8 mouse cellular contexts compared by ENCODE assay signal in genomic region chr7:34230116-34230515, GRCm38 (mm10). TPM values are rescaled to one million over a fixed set of nuclear protein-coding genes. Genes with fewer than 3 reads are reported as not detected.
DNase-seq lines count a peak whose midpoint lies in the region; TF ChIP-seq lines count a peak whose summit lies in the region.

Gene Gpi1, minus strand, starts transcription at chr7:34230336.

- TF ChIP-seq CTCF in embryonic fibroblast, embryonic 13.5 days (IDR thresholded peaks at IDR 0.05; ENCODE audit: borderline replicate concordance, insufficient read depth, low read length), result 0 out of 2 replicates have a peak, but pooled peaks have one; percentile 3

- peak within 1 kb of the TSS; percentile 79 for H3K27ac ChIP-seq in embryonic fibroblast, embryonic 13.5 days (ENCODE audit: insufficient read depth, low read length)

- peak within 1 kb of the TSS; percentile 88 for H3K4me3 ChIP-seq in embryonic fibroblast, embryonic 13.5 days (ENCODE audit: insufficient read depth, low read length)

- peak; percentile 93 for DNase-seq in CD4-positive, CD25-positive, alpha-beta regulatory T cell, adult 2 months (ENCODE audit: low read depth, low spot score)
- peak; percentile 94 for DNase-seq in brain, adult 2 months (ENCODE audit: low read depth, low spot score)
- DNase-seq in heart, adult 9 months (ENCODE audit: low spot score in 2 of 2), result peak; percentile 79 to 84
- DNase-seq in kidney, adult 9 months, result peak; percentile 87
- DNase-seq in liver, result peak; percentile 94
- DNase-seq in monocyte, adult 2 months (ENCODE audit: low read depth in 1 of 2, low spot score in 2 of 2), result peak; percentile 24 to 50
- peak; percentile 65 for DNase-seq in spleen, postnatal 14 days (ENCODE audit: low spot score in 2 of 2)

- TF ChIP-seq POLR2A in embryonic fibroblast, embryonic 13.5 days (IDR thresholded peaks at IDR 0.05; ENCODE audit: low read depth, low read length), result peak; percentile 96

- peaks cover 12% of the 10 kb centered on the region for H3K4me1 ChIP-seq in embryonic fibroblast, embryonic 13.5 days (ENCODE audit: control insufficient read depth, insufficient read depth, low read length)

RNA-seq across cellular contexts. Expression of gene Gpi1, which starts in this region (rescaled TPM):
- 244 and 331 TPM in 2 replicates for polyA plus RNA-seq in embryonic fibroblast, embryonic 13.5 days (2011; ENCODE audit: insufficient read length, low read depth, missing spikeins)

Comparison
In these comparisons a context has a peak if more than half of its experiments do, and no peak if none do; other contexts are left out.
1. Peak in every context shown above with its lines: DNase-seq, H3K4me3 ChIP-seq and H3K27ac ChIP-seq.
2. DNase-seq: peak in every context shown above with its lines; median percentile 94 in brain, adult 2 months; 94 in liver; 93 in CD4-positive, CD25-positive, alpha-beta regulatory T cell, adult 2 months; 87 in kidney, adult 9 months; 82 in heart, adult 9 months; 65 in spleen, postnatal 14 days; 37 in monocyte, adult 2 months.